Mouse (Mus musculus): ENCODE measurements around the gene Gipc1.
A peak's percentile ranks its signal among the peaks of the same experiment; 100 is the strongest.

DNA sequence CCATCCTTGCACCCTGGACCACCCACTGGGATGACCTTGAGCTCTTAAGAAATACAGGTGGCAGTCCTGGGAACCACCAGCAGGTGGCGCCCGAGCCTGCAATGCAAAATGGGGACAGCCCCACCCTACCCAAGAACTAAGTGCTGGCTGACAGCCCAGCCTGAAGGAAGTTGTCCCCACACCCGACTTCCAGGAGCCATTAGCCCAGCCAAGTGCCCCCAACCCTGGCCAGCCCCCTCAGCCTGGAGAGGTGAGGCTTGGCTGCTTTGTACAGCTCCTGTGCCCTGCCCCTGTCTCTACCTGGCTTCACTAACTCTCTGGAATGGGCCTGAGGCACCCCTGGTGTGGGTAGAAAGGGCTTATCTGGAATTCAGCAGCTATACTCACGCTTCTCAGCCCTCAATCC lies 9.9 kb downstream of the Gipc1 start:
- peak; percentile 99 for TF ChIP-seq CTCF (IDR thresholded peaks at IDR 0.05)
- TF ChIP-seq EP300 (IDR thresholded peaks at IDR 0.05), result peak; percentile 51

Data from lung, postnatal 0 days (tissue).